Mouse (Mus musculus): ENCODE data around the gene Rasl11b. TPM values are rescaled to one million over a fixed set of nuclear protein-coding genes. Genes with fewer than 3 reads are reported as not detected.
A peak's percentile ranks its signal among the peaks of the same experiment; 100 is the strongest.

Gene Rasl11b
- total RNA-seq (2021), result 10 to 100 TPM; 44.4 to 48.5 TPM
- long read RNA-seq, transcript Rasl11b-203 (1 exons, 1,582 nt), result minor isoform, 6 of 49 reads
- long read RNA-seq, transcript Rasl11b-201 (4 exons, 1,812 nt), result major isoform, 39 of 49 reads
- long read RNA-seq, partial matches to known transcripts, result 0 of 49 reads
- long read RNA-seq, other reads (novel, unspliced or antisense), result 4 of 49 reads

DNA sequence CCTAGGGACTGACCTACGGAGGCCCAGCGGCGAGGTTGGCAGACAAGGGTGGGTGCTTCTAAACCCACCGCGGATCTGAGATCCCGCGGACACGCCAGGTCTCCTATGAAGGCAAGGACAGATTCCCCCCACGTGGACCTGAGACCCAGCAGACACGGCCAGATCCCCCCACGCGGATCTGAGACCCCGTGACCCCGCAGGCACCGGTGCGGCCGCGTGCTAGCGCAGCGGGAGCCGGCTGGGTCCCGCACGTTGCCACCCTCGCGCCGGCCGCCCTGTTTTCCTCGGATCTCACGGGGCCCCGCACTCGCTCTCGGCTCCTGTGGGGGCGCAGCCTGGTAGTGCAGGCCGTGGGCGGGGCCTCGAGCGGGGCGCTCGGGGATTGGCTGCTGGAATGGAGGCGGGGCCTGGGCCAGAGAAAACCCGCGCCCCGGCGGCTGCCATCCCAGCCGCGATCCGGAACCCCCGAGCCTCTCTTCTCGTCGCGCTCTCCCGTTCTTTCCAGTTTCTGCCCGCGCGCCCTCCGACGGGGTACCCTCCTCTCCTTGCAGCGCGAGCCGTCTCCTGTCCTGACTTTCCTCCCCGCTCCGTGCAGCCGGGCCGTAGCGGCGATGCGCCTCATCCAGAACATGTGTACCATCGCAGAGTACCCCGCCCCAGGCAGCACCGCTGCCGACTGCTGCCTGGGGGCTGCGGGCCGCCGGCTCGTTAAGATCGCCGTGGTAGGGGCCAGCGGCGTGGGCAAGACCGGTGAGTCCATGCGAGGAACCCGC, at the start of gene Rasl11b:
Gene Rasl11b (plus strand): TSS at position 446 of the 773 bp plus-strand sequence.
- peak; percentile 94 to 97 for DNase-seq (ENCODE audit: low spot score in 2 of 2)

DNA sequence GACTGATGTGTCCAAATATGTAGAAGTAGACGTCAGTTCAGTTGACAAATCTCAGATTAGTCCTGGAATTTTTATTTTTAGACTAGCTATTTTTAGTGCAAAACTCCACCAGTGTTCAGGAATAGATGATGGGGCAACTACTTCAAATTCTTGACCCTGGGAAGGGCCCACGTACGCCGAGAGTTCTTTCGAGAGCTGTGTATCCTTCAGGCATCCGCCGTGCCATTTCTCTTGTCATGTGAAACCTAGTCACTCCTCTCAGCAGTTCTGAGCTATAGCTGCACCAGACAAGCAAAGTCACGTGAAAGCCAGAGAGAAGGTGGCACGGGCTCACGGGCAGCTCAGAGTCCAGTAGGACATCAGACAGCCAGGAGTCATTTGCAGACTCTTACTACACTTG, 47.5 kb upstream of the Rasl11b start:
- no peak for DNase-seq (ENCODE audit: low spot score in 2 of 2)

DNA sequence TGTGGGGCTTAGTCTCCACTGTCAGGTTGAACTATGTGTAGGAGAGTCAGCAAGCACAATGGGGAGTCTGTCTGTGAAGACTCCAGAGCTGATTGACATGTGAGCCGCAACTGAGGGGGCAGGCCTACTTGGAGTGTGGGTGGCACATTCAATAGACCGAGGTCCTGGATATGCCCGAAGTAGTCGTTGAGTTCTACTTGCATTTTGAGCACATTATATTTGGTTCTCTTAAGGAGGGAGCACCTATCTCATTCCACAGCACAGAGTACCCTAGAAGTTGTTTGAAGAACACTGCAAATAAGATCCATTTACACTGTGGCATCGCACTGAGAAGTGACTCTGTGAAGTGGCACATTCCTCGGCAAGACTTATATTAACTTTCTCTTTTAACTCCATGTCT, 45.1 kb upstream of the Rasl11b start:
- no peak for DNase-seq (ENCODE audit: low spot score in 2 of 2)

DNA sequence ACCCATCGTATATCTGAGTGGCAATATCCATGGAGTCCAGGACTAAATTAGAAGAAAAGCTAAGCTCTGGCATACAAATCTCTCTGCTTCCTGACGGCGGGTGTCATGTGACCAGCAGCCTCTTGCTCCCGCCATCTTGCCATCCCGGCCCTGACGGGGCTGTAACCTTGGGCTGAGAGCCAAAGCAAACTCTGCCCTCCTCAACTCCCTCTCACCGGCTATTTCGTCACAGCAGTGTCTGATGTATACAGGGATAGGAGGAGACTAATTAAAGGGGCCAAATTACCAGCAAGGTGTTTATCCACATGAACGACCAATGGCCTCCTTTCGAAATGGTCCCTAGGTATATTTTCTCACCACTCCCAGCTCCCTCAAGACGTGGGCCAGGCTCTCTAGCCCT, 43.3 kb upstream of the Rasl11b start:
- no peak for DNase-seq (ENCODE audit: low spot score in 2 of 2)

DNA sequence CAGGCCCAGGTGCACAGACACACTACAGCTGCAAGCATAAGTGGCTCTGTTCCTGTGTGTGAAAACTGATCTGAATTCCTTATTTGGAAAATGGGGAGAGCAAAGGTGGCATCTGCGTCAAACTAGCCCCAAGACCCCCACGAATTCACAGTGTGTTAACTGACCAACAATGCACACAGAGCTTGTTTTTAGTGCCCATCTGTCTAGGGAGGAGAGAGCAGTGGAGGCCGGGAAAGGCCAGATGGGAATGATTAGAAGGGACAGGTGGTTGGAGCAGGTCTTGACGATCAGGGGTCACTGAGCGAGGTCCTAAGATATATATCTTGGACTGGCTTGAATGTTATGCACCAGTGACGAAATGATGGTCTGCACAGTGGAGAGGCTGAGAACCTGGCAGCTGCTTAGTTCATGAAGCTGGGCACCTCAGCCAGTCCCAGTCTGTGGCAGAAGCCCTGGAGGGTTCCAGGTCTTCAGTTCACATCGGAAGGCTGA, 39.2 kb upstream of the Rasl11b start:
- DNase-seq (ENCODE audit: low spot score in 2 of 2), result no peak

DNA sequence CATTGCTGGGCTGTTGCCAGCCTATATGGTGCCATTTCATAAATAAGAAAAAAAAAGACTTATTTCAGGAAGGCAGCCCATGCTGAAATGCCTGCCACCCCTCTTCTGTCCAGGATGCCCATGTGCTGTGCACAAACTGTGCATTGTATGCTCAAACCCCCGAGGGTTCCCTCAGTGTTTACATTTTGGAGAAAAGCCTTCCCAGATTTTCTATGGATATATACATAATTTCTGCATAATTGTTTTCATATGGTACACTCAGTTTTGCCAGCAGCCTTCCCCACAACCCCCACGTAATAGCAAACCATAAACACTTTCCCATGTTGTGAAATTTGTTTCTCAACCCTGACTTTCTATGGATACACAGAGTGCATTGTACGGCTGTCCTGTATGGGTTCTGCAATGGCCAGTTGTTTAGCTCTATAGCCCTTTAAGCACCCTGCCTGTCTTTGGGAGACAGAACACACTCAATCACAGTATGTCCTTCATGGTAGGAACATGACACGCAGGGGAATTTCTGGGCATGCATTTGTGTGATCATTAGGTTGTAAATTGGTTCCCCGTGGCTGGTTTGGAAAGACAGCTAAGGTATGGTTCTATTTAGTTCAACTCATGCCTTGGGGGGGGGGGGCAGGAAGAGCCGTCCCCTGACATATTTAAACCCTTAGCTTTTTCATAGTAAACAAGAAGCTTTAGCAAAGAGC, 36.0 kb upstream of the Rasl11b start:
- DNase-seq (ENCODE audit: low spot score in 2 of 2), result no peak

DNA sequence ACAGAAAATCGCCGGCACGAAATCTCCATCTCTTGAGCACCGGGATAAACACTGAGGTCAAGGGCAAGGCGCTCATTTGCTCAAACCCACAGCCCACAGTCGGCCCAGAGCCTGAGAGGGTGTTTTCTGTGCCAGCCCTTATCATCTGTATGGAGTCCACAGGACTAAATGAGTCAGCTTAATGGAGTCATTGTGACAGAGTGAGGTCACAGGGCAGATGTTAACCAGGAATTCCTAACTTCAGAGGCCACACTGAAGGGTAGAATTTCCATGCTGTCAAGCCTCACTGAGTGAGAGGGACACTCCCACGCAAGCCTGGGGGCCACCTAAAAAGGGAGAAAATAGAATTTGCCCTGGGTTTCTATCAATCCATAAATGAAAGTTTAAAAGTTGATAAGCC, 35.2 kb upstream of the Rasl11b start:
- DNase-seq (ENCODE audit: low spot score in 2 of 2), result no peak

DNA sequence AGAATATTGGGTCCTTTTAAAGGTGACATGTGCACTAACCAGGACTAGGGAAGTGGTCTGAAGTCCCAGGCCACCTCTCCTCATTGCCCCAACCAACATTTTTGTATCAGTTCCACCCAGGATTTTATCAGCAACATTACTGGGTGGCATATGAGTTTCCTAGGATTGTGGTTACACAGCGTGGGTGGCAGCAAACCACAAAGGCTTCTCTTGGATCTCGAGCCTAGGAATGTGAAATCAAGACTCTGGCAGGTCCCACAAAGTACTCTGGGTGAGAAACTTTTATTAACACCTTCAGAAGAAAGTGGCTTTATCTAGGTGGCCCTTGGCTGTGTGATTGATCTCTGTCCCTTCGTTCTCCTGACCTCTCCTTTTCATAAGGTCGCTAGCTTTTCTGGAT, 34.7 kb upstream of the Rasl11b start:
- DNase-seq (ENCODE audit: low spot score in 2 of 2), result no peak

DNA sequence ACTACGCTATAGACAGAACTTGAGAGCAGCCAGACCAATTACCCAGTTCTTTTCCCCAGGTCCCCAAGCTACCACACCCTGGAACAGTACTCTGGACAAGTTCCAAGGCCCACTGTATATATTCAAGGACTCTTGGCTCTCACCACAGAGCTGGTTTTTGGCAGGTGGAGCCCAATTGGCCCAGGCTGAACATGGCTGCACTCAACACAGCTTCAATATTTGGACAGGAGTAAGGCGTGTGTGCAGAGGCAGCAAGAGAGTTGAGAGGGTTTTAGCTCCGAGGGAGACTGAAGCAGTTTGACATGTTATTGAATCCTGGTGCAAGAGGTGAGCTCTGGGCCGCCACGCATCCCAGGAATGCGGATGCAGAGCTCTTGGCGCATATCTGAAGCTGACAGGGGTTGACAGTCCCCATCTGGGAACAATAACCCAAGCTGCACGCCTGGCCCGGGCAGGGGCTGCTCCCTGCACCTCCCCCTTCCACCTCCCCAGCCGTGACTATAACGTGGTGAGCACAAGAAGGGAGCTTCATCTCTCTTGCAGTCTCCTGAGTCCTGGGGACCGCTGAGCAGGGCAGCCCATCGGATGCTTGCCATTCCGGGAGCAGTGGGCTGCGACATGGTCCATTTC, 33.7 kb upstream of the Rasl11b start:
- no peak for DNase-seq (ENCODE audit: low spot score in 2 of 2)

DNA sequence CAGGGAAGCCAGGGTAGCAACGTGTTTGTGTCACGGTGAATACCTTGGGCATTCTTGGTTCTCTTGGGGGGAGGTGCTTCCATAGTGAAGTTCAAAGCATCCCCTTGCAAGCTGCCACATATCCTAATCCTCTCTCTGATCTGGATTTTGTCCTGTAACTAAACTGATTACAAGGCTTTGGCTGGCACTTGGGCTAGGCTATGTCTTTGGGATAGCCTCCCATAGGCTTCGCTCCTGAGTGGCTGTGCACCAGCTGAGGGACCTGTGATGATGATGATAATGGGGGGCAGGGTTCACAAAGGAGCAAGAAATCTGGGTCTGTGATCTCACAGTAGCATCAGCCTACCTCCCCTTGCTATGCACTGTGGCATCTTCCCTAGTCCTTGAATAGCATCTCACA, 33.1 kb upstream of the Rasl11b start:
- DNase-seq (ENCODE audit: low spot score in 2 of 2), result no peak

DNA sequence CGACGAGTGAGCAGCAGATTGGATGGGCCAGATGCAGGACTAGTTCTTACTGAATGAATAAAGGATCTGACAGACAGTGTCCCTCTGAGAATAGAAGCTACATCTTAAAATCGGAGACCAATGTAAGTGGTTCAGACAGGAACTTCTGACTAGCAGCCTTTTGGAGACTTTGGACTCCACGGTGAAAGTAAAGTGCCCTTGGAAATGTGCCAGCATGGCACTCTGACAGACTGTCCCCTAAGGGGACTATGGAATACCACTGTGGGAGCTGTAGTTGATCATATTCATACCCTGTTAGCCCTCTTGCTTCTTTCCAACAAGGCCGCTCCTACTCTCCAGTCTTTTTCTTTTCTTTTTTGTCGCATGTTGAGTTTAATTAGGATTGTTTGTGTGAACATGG, 31.9 kb upstream of the Rasl11b start:
- DNase-seq (ENCODE audit: low spot score in 2 of 2), result no peak

DNA sequence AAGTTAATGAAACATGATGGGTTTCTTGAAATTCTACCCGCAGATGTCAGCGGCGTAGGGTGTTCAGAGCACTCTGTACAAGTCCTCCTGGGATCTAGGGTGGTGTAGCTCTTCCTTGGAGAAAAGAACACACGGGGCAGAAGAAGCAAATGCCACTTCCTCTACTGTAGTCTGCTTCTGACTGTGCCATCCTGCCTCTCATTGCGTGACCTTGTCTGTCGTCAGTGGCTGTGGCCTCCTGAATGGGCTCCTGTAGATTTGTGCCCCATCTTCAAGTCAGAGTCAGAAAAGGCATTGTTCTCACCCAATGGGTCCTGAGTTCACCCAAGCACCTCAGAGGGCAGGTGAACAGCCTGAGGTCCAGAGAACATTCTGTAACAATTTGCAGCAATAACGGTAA, 30.5 kb upstream of the Rasl11b start:
- DNase-seq (ENCODE audit: low spot score in 2 of 2), result no peak

DNA sequence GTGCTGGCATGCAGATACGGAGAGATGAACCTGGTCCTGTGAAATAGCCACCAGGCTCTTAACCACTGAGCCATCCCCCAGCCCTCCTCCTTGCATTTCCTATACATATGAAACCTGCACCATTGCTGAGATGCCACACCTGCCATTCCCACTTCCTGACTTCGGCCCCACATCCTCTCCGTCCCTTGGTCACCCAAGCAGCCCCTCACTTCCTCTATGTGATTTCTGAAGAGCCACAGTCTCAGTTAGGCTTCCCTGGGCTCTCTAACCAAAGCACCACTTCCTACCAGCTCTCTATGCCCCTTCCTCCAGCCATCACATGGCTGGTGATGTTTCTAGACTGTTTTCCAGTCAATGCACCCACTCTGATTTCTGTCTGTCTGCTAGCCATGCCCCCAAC, 28.4 kb upstream of the Rasl11b start:
- no peak for DNase-seq (ENCODE audit: low spot score in 2 of 2)

DNA sequence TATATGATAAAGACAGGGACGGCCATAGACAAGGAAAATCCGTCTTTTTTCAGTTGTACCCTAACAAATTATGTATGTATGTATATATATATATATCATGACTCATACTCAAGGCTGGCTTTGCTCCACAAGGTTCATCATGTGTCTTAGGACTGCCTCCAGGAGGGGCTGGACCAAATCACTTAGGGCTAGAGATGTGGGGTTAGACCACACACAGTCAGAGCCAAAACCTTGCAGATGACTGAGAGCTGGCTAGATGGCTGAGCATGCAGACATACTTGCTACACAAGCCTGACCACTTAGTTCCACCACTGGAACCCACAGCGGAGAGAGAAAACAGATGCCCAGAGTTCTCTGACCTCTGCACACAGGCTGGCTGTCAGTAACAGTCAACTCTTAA, 27.0 kb upstream of the Rasl11b start:
- DNase-seq (ENCODE audit: low spot score in 2 of 2), result no peak

DNA sequence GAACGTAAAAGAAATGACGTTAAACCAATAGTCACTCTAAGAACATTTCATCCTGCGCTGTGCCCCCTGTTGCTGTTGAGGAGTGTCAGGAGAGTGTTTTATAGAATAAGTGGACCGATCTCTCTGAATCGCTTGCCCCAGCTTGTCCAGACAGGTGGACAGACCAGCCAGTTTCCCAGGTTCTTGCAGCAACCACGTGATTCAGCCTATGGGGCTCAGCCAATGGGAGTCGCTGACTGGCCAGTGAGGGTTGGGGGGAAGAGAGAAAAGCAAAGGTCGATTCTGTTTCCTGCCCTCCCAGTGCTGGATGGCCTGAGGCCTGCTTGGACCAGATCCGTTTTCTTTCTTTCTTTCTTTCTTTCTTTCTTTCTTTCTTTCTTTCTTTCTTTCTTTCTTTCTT, 23.3 kb upstream of the Rasl11b start:
- no peak for DNase-seq (ENCODE audit: low spot score in 2 of 2)

DNA sequence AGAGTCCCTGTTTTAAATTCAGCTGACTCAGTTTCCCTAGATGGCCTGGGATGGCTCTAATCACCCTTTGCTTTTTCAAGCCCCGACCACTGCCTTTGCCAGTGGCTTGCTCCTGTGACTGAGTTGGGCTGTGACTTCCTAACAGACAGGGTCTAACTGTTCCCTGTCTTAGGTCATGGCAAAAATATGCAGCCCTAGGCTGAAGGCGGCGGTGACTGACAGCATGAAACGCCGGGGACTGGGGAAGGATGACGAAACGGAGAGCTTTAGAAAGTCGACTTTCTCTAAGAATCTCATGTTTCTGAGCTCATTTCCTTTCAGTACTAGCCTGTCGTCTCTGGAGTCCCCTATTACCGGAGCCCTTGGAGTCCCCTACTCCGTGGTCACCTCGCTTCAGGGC, 22.9 kb upstream of the Rasl11b start:
- no peak for DNase-seq (ENCODE audit: low spot score in 2 of 2)

DNA sequence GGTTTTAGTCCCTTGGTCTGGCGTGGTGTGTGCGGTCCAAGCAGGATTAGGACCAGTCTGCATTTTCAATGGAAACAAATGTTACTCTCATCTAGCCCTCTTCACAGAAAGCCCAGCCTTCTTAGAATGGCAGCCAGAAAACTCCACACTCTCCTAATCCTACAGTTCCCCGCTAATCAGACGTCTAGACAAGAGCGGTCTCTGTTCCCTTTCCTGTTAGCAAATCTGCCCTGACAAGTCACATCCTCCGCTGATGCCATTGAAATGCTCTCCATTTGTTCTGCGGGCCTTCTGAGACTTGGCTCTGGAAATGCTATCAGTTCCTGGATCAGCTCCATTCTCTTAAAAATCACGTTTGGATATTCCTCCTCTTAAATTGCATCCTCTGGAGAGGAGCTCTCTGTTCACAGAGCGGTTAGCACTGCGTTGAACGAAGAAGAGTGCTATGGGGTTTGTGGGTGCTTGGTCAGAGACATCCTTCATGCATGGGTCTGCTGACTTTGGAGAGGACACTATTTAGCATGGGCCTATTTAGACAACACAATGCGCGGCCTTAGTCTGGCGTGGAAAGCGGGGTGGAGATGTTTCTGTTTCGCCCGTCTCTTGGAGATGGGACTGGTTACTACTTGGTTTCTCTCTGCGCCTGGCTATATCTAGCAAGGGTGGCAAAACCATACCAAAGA, 21.8 kb upstream of the Rasl11b start:
- DNase-seq (ENCODE audit: low spot score in 2 of 2), result peak in 1 of 2 experiments; percentile 34

DNA sequence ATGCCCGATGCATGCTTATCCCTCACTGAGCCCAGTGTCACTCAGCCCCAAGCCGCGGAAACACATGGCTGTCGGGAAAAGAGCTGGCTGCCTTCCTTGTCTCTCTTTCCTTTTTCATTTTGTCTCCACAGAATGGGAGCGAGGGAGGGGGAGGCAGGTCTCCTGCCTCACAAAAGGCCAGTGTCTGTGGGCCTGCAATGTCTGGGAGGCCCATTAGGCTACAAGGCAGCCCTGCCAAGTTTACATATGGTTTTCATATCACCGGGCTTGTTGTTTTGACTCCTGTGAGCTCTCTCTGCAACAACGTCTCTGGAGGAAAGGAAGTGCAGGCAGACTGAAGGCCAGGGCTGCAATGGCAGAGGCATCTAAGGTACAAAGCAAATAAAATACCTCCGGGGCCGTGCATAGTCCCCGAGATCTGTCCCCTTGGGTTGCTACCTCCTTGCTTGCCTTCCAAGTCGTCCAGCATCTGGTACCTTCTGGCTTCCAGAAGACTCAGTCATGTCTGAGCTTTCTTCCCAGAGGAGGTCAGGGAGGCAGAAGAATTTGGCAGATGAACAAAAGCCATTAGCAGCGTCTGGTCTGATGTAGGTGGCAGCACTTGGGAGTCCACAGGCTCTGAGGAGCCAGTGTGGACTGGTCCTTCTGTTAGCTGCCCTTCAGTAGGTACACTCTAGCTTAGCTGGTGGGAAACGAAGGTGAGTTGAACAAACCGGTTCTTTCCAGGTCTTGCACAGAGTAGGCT, 19.4 kb upstream of the Rasl11b start:
- DNase-seq (ENCODE audit: low spot score in 2 of 2), result no peak

DNA sequence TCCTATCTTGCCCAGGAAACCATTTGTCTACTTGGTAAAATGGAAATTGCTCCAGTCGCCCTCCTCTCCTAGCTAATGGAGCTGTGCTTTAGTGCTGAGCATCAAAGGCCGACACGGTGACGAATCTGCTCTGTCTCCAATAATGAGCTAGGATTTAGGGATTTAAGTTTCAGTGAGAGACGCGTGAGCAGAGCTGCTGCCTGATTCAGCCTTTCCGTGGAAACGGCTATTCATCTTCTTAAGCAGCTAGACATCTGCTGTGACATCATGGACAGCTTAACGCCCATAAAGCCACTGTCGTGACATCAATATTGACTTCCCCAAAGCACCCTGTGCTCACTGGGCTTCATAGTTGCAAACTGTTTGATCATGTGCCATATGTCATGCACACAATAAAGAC, 14.9 kb upstream of the Rasl11b start:
- no peak for DNase-seq (ENCODE audit: low spot score in 2 of 2)

DNA sequence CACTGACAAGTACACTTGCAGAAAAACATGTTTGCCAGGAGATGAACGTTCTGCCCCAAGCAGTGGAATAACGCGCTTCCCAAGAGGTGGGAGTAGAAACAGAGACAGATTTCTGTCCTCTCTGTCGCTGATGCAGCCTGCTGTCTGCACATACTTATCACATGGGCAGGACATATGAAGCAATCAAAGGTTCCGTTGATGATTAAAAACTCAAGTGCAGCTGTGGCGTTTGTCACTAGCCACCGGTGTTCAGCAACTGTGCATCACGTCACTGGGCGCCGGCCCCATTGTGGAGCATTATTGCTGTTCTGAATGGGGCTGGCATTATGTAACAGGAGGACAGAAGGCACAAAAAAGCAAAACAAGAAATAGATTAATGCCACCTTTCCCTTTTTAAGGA, 12.0 kb upstream of the Rasl11b start:
- no peak for DNase-seq (ENCODE audit: low spot score in 2 of 2)

DNA sequence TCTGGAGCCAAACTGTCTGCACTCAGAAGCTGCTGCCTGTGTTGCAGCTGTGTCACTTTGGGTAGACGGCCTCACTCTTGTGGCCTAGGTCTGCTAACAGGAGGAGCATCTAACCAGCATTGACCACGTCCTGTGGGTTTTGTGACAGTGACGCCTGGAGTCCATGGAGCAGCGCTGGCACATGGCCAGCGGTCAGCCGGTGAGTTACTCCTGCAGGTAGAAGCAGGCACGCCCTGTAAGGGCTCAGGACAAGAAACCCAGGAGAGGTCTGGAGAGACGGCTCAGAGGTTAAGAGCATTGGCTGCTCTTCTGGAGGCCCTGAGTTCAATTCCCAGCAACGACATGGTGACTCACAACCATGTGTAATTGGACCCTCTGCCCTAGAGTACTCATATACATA, 10.5 kb upstream of the Rasl11b start:
- no peak for DNase-seq (ENCODE audit: low spot score in 2 of 2)

Data from layer of hippocampus, postnatal 10 days (tissue).